Mouse (Mus musculus): ENCODE data around the gene Tnfsf13.
A peak's percentile ranks its signal among the peaks of the same experiment; 100 is the strongest.
"Not testable (repeated sequence)": the region's sequence is repeated elsewhere in the genome, so short reads cannot be mapped to it uniquely, and the experiment has no call there.

The Tnfsf13 gene

GRCm38 (mm10) chr11:69703814-69704612, 18.4 kb upstream of the Tnfsf13 start:
- DNase-seq: no peak

- DNase-seq: not testable (repeated sequence)
Measured at GRCm38 (mm10) chr11:69703381-69703780, 17.8 kb upstream of the Tnfsf13 start.

GRCm38 (mm10) chr11:69702886-69703285, 17.3 kb upstream of the Tnfsf13 start:
- not testable (repeated sequence) for DNase-seq

- no peak for DNase-seq
Measured at GRCm38 (mm10) chr11:69699595-69699994, 14.0 kb upstream of the Tnfsf13 start.

- DNase-seq: no peak
Measured at GRCm38 (mm10) chr11:69698574-69698973, 13.0 kb upstream of the Tnfsf13 start.

- DNase-seq: no peak
Measured at GRCm38 (mm10) chr11:69697396-69697795, 11.8 kb upstream of the Tnfsf13 start.

- peak; percentile 83 for DNase-seq
Measured at GRCm38 (mm10) chr11:69695361-69696181, 10.0 kb upstream of the Tnfsf13 start, which contains the start of the genes Tnfsf12 and Tnfsfm13. Gene Tnfsf12, minus strand, starts transcription at chr11:69695849. Gene Tnfsfm13, minus strand, starts transcription at chr11:69696098.

GRCm38 (mm10) chr11:69695046-69695360, 9.4 kb upstream of the Tnfsf13 start:
- no peak for DNase-seq

GRCm38 (mm10) chr11:69693421-69693965, 7.9 kb upstream of the Tnfsf13 start:
- no peak for DNase-seq

GRCm38 (mm10) chr11:69692863-69693262, 7.3 kb upstream of the Tnfsf13 start:
- no peak for DNase-seq

- no peak for DNase-seq
Measured at GRCm38 (mm10) chr11:69692196-69692811, 6.7 kb upstream of the Tnfsf13 start.

GRCm38 (mm10) chr11:69689891-69690290, 4.3 kb upstream of the Tnfsf13 start:
- no peak for DNase-seq

GRCm38 (mm10) chr11:69687061-69687460, 1.5 kb upstream of the Tnfsf13 start:
- no peak for DNase-seq

GRCm38 (mm10) chr11:69686377-69686776, 793 bp upstream of the Tnfsf13 start:
- DNase-seq: peak; percentile 92

- DNase-seq: no peak
Measured at GRCm38 (mm10) chr11:69684936-69685335, 648 bp downstream of the Tnfsf13 start.

GRCm38 (mm10) chr11:69684128-69684745, 1.3 kb downstream of the Tnfsf13 start:
- peak; percentile 47 for DNase-seq

GRCm38 (mm10) chr11:69683576-69683975, 2.0 kb downstream of the Tnfsf13 start:
- DNase-seq: no peak

- DNase-seq: peak; percentile 96
Measured at GRCm38 (mm10) chr11:69682840-69683533, 2.6 kb downstream of the Tnfsf13 start.

- DNase-seq: no peak
Measured at GRCm38 (mm10) chr11:69682209-69682839, 3.3 kb downstream of the Tnfsf13 start.

- peak; percentile 97 for DNase-seq
Measured at GRCm38 (mm10) chr11:69681314-69682208, 4.0 kb downstream of the Tnfsf13 start, which contains the start of gene Senp3. Gene Senp3, minus strand, starts transcription at chr11:69682084.

All from lung, postnatal 14 days (tissue).